Mouse (Mus musculus) spleen, adult 12 weeks (tissue): Measurements from ENCODE around the gene Mcm2.

Source experiments
- DNase-seq: peaks from one replicate; pipeline ENCODE4 v3.0.0; 2022; ENCODE audit warnings: low spot score

Gene Mcm2

DNA sequence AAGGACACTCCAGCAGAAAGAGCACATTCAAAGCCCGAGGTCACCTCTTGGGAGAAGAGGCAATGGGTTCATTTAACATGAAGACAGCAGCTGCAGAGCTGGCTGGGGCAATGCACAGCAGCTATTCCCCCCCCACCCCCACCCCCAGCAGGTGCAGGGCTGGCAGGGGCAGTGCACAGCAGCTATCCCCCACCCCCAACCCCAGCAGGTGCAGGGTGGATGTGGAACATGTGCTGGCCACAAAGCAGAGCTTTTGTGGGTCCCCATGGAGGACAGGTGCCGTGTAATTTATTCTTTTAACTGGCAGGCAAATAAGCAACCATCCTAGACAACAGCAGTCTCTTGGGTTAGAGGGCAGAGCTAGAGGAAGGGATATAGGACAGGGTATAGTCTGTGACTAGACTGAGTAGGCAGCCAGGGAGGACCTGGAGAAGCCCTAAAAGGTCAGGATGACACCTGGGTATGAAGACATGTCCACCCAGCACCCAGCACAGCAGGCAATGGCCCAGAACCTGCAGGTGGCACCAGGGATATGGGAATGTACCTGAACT, 12.1 kb downstream of the Mcm2 start:
- no peak for DNase-seq

DNA sequence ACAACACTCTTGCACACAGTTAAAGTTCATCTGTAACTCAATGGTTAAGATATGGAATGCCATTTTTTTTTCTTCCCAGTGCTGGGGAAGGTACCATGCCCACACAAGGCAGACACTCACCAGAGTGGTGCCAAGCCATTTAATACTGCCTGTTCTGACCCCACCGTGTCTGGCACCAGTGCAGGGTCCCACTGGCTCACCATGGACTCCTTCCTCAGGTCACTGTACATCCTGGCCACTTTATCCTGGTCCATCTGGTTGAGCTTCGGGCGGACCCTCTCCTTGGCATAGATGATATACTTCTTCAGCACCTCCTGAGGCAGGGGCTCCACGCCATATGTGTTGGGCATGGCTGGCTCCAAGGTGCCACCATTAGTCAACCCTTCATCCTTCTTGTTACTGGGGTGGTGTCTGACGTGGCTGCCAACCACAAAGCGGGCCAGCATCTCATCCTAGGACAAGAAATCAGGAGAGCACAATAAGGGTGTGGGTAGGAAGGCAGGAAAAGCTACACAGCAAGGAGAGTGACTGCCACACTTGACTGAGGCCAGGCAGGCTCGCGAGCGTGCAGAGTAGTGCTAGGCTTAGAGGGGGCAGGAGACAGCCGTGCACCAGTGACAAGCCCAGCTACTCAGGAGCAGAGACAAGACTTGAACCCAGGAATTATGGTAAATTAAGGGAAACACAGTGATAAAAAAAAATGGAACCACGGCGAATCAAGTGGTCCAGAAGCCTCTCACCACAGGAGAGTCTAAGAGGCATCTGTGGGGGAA, 12.8 kb downstream of the Mcm2 start:
- no peak for DNase-seq

DNA sequence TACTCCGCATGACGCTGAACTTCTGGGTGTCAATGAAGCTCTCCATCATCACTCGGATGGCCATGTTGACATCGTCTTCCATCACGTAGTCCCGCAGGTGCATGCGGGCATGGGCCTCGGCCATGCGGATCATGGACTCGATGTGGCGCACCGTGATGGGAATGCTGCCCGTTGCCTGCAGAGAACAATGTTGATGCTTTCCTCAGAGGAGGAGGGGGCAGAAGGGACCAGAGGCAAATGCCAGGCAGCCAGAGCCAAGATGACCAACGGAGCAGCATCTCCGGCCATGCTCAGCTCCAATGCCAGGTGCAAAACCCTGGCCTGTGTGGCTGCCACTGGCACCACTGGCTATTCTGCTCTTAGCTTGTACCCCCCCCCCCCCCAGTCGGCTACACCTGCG, 13.9 kb downstream of the Mcm2 start:
- DNase-seq, result no peak

DNA sequence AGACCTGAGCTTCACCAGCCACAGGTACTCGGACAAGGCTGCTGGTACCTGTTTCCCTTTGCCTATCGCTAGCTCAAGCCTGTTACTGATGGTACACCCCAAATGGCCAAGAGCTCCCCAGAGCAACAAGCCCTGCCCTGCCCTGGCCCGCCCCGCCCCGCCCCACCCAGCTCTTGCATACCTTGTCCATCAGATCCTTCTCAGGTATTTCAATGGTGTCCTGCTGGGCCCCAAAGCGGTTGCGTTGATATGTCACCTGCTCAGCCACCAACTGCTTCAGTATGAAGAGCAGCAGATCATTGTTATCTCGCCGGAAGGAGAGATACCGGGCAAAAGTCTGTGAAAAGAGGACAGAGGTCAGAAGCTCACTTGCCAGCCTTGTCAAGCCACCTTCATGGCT, 14.4 kb downstream of the Mcm2 start:
- DNase-seq, result no peak

DNA sequence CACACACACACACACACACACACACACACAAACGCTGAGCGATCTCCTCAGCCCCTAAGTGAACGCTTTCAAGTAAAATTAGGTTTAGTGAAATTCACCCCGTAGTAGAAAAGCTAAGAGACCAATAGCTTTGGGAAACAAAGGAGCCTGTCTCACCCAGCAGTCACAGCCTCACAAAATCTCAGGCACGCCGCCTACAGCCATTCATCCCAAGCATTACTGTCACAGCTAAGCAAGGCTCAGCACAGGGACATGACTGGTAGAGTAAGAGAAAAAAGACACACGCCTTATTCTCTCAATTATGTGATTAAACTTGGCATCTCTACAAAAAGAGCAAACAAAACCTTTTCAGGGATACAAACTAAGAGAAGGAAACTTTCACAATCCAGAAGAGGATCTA, 17.2 kb downstream of the Mcm2 start:
- no peak for DNase-seq

DNA sequence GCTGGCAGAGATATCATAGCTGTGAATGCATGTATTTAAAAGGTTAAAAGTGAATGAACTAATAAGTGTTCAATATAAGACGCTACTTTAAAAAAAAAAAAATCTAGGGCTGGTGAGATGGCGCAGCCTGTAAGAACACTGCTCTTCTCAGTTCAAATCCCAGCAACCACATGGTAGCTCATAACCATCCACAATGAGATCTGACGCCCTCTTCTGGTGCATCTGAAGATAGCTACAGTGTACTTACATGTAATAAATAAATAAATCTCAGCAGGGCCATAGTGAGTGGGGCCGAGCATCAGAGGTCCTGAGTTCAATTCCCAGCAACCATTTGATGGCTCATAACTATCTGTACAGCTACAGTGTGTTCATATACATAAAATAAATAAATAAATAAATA, 19.1 kb downstream of the Mcm2 start:
- no peak for DNase-seq

DNA sequence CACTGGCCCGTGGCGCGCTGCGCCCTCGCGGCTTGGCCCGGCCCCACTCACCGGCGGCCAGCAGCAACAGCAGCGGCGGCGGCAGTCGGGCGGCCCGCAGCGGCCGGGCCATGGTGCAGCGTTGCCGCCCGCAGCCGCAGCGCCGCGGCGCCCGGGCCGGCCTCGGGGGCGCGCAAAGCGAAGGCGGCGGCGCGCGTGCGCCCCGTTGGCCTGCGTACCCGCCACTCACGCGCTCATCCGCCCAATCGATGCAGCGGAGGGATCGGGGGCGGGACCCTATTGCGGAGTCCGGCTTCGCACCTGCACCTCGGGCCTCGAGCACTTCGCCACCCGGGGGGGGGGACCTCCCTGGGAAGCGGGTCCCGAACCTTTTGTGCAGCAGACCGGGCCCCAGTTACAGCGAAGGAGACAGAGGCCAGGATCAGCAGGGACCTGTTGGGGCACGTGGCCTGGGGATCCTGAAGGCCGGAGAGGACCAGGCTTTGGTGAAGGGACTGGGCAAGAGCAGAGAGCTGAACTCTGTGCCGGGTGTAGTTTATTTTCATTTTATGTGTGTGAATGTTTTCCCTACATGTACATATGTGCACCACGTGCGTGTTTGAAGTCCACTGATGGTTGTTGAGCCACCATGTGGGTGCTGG, 23.6 kb downstream of the Mcm2 start, which contains the start of gene Podxl2:
Gene Podxl2 (minus strand): TSS at position 177 of the 641 bp plus-strand sequence.
- no peak for DNase-seq

DNA sequence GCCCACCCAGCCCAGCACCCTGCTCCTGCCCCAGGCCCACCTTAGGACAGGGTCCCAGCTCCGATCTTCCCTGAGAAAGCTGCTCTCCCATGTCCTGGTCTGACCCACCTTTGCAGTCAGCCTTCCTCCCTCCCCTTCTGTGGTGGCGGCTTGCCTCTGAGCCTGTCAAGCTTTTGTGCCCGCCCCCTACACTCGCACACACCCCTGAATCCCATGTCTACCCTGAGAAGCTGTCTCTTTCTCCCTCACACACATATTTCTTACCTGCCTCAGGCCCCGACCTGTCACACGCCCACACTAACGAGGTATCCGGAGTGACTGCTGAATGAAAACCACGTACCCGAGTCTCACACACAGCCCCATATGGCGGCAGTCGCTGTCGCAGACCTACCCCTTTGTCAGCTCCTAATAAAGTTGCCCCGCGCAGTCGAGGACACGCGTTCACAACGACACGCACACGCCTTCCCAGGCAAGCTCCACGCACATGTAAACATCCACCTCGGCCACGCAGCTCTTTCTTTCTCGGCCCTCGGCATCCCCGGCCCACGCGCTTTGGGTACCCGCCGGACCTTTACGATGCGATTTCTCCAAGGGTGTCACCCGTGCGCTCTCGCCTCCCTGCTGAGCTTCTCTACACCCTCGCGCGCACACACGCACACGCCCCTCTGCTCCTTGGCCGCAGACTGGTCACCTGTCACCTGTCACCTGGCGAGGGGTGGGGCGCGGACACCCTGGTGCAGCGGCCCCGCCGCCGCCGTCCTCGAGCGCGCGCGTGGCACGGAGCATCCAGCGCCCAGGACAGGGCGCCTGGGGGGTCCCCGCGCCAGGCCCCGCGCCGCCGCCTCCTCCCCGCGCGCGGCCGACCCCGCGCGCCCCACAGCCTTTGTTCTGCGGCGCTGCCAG, 24.4 kb downstream of the Mcm2 start:
- no peak for DNase-seq

DNA sequence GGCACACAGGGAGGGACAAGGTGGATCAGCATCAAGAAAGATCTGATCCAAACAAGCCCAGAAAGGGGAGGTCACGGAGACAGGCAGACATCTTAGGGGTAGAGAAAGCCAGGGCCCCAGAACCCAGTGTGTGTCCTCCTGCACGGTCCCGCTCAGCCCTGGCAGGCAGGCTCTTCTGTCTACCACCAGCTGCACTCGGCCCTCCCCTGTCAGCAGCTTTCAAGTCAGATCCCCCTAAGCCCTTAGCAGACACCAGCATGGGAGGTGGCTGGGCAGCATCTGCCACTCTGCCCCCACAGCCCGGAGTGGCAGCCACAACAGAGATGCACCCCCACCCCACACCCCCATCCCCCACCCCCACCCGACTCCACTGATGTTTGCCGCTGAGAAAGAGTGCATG, 25.8 kb downstream of the Mcm2 start:
- DNase-seq, result no peak

DNA sequence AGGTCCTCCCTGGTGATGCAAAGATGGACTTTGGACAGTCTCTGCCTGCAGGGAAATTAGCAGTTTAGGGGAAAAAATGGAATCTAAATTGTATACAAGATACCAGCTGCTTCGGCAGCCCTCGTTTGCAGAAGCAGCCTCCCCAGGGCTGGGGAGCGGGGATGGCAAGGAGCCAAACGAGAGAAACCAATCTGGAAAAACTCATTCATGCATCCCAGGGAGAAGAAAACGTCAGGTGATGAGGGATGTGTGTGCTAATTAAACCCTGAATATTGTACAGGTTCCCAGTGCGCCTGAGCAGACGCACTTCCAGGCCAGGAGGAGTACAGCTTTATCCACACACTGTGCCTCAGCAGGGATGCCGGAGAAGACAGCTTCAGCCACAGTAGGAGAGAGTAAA, 27.0 kb downstream of the Mcm2 start:
- no peak for DNase-seq

DNA sequence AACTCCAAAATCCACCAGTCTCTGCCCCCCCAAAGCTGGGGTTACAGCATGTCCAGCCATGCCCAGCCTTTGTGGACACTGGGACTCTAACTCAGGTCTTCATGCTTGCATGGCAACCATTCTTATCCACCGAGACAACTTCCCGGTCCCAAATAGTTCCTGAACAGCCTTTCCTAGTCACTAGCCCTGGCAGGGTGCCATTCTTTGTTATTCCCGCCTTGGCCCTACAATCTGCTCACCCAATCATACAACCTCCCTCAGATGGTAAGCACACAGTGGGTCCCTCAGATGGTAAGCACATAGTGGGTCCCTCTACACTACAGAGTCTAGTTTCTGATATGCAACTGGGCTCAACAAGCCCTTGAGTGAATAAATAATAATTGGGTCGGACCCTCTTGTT, 28.0 kb downstream of the Mcm2 start:
- no peak for DNase-seq

DNA sequence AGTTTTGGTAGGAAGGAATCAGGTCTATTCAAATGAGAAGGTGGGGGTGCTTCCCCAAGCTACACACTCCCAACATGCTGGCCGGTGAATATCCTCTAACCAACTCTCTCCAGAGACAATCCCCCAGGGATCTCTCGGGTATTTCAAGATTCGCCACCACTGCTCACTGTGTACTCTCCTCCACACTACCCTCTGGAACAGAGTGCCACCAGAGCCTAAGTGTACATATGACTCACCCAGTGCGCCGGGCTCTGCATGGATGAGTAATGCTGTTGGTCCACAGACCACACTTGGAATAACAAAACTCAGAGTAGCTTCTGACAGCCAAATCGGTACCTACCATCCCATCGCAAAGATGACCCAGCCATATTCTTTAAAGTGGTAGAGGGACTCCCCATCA, 29.1 kb downstream of the Mcm2 start:
- no peak for DNase-seq

DNA sequence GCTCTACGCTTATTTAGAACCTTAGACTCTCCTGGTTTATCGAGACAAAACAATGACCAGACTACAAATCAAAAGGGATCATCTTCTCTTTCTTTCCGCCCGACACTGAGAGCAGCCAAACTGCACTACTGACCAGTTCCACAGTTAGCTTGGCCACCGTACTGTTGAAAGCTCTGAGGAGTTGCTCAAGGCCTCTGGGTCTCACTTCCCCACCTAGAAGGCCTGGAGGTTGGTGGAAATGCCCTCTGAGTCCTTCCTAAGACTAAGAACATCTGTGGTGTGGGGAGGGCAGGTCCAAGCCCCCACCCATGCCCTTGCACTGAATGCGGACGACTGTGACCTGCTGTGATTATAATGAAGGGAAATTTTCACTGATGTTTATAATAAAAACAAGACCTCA, 32.9 kb downstream of the Mcm2 start:
- no peak for DNase-seq

DNA sequence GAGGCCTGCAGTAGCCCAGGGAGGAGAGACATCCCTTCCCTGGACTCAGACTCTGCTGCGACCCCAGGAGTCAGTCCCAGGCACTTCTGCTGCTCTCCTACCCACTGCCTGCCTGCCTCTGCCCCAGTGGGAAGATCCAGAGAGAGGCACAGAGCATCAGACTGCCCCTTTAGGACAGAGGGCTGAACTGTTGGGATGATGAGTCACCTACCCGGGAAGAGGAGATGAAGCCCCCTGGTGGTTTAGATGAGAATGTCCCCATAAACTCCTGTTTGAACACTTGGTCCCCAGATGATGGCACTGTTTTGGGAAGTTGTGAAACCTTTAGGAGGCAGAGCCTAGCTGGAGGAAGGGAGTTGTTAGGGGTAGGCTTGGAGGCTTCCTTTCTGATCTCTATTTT, 37.7 kb downstream of the Mcm2 start:
- no peak for DNase-seq

DNA sequence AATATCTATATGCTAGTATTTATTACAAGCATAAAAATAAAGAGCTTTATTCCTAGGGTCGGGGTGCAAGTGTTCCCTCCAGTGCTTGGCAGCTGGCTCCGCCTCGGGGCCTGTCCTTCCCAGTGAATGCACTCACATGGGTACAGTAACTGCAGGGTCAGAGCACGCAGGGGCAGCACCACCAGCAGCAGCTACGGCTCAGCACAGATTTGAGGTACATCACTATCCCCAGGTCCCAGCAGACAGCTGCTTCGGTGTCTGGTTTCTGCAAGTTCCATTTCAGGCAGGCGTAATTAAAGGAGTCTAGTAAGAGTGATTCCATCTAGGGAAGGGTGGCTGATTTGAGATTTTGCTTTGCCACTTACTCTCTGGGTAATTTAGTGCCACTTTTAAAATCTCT, 40.2 kb downstream of the Mcm2 start:
- no peak for DNase-seq

DNA sequence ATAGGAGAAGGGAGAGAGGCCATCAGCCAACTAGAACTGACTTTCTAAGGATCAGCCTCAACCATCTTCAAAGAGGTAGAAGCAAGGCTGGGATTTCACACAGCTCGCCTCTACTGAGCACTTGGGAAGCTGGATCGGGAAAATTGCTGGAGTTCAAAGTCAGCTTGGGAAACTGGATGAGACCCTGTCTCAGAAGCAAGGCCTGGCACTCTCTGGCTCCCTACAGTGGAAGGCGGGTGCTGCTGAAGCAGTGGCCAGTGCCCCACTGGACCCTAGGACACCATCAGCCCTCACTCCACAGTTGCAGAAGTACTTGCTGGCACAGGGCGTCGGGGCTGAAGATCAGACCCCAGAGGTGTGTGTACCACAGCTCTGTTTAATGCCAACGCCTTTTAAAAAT, 40.8 kb downstream of the Mcm2 start:
- no peak for DNase-seq

DNA sequence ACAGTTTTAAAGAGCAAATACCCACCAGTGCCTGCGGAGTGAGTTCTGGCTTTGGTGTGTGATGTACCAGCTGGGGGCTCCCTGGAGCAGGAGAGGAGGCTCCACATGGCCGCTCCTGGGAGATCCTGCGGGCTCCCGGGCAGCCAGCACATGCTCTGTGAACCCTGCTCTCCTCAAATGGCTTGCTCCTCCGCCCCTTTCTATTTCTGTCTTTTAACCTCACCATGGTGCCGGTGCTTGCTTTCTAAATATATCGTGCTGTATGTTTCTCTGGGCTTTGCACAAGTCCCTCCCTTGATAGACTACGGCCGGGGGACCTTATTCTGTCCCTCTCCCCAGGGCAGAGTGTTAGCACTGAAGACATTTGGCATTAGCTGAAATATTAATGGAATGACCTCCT, 41.3 kb downstream of the Mcm2 start:
- no peak for DNase-seq

DNA sequence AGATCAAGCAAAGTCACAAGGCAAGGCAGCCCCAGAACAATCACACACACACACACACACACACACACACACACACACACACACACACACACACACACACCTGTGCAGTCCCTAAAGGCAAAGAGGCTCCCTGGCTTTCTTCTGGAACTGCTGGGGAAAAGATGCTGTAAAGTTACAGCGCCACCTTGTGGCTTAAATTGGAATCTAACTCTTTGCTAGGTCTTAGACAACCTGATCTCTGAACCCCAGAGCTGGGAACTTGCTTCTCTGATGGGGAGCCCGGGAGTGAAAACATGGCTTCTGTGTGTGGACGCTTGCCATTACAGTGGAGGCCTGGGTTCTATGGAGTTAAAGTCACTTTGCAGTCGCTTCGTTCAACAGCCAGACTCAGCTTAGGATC, 42.9 kb downstream of the Mcm2 start:
- peak; percentile 38 for DNase-seq

DNA sequence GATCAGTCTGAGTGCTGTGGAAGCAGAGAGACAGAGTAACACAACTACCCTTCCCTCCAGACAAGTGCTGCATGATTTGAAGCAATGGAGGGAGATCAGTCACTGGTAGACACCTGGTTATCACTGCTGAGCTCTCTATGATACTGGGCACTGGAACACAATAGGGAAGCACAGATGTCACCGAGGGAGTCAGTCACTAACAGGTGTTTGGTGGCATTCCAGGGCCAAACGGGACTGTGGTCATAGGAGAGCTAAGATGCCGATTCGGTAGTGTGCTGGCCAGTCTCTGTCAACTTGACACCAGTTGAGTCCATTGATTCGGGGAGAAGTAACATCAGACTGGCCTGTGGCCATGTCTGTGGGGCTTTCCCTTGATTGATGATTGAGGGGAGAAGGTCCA, 44.1 kb downstream of the Mcm2 start:
- no peak for DNase-seq

DNA sequence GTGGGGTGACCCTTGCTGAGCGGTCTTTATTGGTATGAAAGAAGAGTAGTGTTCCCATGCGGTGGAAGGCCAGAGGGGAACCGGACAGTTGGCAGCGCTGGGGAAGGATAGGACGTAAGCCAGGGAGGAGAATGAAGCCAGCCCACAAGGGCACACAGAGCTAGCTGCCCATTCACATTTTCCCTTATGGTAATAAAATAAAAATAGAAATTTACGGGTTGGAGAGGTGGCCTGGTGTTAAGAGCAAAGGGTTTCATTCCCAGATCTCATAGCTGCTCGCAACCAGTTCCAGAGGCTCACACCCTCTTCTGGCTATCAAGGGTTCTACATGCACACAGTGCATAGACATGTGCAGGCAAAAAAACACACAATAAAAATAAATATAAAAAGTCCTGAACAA, 48.5 kb downstream of the Mcm2 start:
- DNase-seq, result no peak

DNA sequence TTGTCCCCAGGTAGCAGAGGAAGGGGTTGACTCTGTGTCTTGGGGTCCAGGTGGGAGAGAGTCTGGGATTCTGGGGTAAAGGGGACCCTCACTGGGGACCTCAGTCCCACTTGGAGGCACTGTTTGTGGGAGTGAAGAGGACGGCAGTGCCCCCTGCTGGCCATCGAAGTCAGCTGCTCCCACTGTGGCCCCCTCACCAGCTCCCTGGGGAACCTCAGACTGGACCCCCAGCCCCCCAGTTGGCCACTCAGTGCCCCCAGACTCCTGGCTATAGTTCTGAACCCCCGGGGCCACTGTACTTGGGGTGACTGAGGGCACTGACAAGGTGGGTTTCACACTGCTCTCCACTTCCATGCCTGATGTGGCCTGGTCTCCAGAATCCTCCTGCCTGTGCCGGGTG, 49.3 kb downstream of the Mcm2 start:
- DNase-seq, result peak; percentile 42

DNA sequence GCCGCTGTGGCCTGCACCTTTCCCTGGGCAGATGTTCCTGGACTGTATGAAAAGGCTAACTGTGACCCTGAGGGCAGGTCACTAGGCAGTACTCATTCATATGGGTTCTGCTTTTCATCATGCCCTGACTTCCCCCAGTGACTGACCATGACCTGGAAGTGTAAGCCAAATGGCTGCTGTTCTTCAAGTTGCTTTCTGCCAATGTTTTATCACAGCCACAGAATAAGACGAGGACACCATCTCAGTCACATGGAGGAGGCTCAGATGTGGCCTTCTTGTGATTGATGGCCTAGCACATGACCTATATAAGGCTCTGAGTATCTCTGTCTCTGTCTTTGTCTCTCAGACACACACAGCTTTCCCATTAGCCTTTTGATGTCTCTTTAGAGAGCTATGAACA, 51.0 kb downstream of the Mcm2 start:
- no peak for DNase-seq
